Mouse (Mus musculus): ENCODE data around the gene Mknk2. TPM values are rescaled to one million over a fixed set of nuclear protein-coding genes. Genes with fewer than 3 reads are reported as not detected.

Mknk2 gene
- polyA plus RNA-seq, 1 experiment from 2014 or later: 83.6 TPM

- no peak; the same call in 1 of the 2 replicates for ATAC-seq (ENCODE audit: low FRiP score, low read depth)
- no peaks in the 10 kb centered on the region for H3K27me3 ChIP-seq
- WGBS: under 1% methylated on average over 77 of the region's 85 CpGs
- H3K9ac ChIP-seq (replicated peaks): peak within 1 kb of the TSS; percentile 86
- peak within 1 kb of the TSS; percentile 95 for H3K4me3 ChIP-seq
- H3K27ac ChIP-seq (replicated peaks): peak within 1 kb of the TSS; percentile 94
- H3K36me3 ChIP-seq: no peaks in the 10 kb centered on the region
- H3K9me3 ChIP-seq: no peaks in the 10 kb centered on the region
- H3K4me2 ChIP-seq (replicated peaks): peak within 1 kb of the TSS; percentile 98
- peaks cover 31% of the 10 kb centered on the region for H3K4me1 ChIP-seq
Observed at GRCm38 (mm10) chr10:80622661-80623456, 55.1 kb downstream of the Mknk2 start, which contains the start of gene Csnk1g2. TSS of gene Csnk1g2 (plus strand) at chr10:80622838.

GRCm38 (mm10) chr10:80621940-80622660 is 55.8 kb downstream of the Mknk2 start:
- Histone ChIP-seq H3K9ac (replicated peaks) (peak overlapping the region; percentile 86), H3K36me3 (no peaks in the 10 kb centered on the region), H3K27me3 (no peaks in the 10 kb centered on the region), H3K4me1 (peaks cover 25% of the 10 kb centered on the region), H3K4me3 (peak overlapping the region; percentile 95), H3K4me2 (replicated peaks) (peak overlapping the region; percentile 98), H3K9me3 (no peaks in the 10 kb centered on the region), H3K27ac (replicated peaks) (peak overlapping the region; percentile 94)
- ATAC-seq (ENCODE audit: low FRiP score, low read depth): peak; percentile 96
- under 1% methylated on average over 64 of the region's 64 CpGs for WGBS

GRCm38 (mm10) chr10:80621690-80621939 is 56.3 kb downstream of the Mknk2 start:
- Histone ChIP-seq H3K27ac (replicated peaks) (peak overlapping the region; percentile 94), H3K9ac (replicated peaks) (peak overlapping the region; percentile 43), H3K4me2 (replicated peaks) (peak overlapping the region; percentile 60), H3K4me1 (peaks cover 25% of the 10 kb centered on the region), H3K27me3 (no peaks in the 10 kb centered on the region), H3K4me3 (peak overlapping the region; percentile 95), H3K36me3 (no peaks in the 10 kb centered on the region), H3K9me3 (no peaks in the 10 kb centered on the region)
- no peak for ATAC-seq (ENCODE audit: low FRiP score, low read depth)
- 4% methylated on average over 9 of the region's 9 CpGs for WGBS

- WGBS: 59% methylated on average over 16 of the region's 16 CpGs
- H3K4me2 ChIP-seq (replicated peaks): peak overlapping the region; percentile 60
- peak overlapping the region; percentile 94 for H3K27ac ChIP-seq (replicated peaks)
- peaks cover 25% of the 10 kb centered on the region for H3K4me1 ChIP-seq
- H3K27me3 ChIP-seq: no peaks in the 10 kb centered on the region
- no peak for ATAC-seq (ENCODE audit: low FRiP score, low read depth)
- H3K9me3 ChIP-seq: no peaks in the 10 kb centered on the region
- peak overlapping the region; percentile 95 for H3K4me3 ChIP-seq
- H3K9ac ChIP-seq (replicated peaks): peak overlapping the region; percentile 43
- H3K36me3 ChIP-seq: no peaks in the 10 kb centered on the region
Observed at GRCm38 (mm10) chr10:80620796-80621689, 56.9 kb downstream of the Mknk2 start.

GRCm38 (mm10) chr10:80620365-80620764 is 57.5 kb downstream of the Mknk2 start:
- H3K36me3 ChIP-seq: peaks cover 6% of the 10 kb centered on the region; the same call in 1 of the 2 replicates
- no peak for ATAC-seq (ENCODE audit: low FRiP score, low read depth)
- no peaks in the 10 kb centered on the region for H3K27me3 ChIP-seq
- 85% methylated on average over 9 of the region's 9 CpGs for WGBS
- no peak overlapping the region for H3K27ac ChIP-seq (replicated peaks)
- no peak overlapping the region for H3K9ac ChIP-seq (replicated peaks)
- no peaks in the 10 kb centered on the region for H3K9me3 ChIP-seq
- H3K4me2 ChIP-seq (replicated peaks): no peak overlapping the region
- H3K4me1 ChIP-seq: peaks cover 25% of the 10 kb centered on the region
- H3K4me3 ChIP-seq: no peak overlapping the region

GRCm38 (mm10) chr10:80619465-80620244 is 58.3 kb downstream of the Mknk2 start:
- Histone ChIP-seq H3K4me1 (peaks cover 22% of the 10 kb centered on the region), H3K4me2 (replicated peaks) (no peak overlapping the region), H3K36me3 (peaks cover 13% of the 10 kb centered on the region), H3K9ac (replicated peaks) (no peak overlapping the region), H3K4me3 (no peak overlapping the region), H3K27ac (replicated peaks) (no peak overlapping the region), H3K9me3 (no peaks in the 10 kb centered on the region), H3K27me3 (no peaks in the 10 kb centered on the region)
- ATAC-seq (ENCODE audit: low FRiP score, low read depth): no peak
- WGBS: 36% methylated on average over 8 of the region's 8 CpGs

- Histone ChIP-seq H3K36me3 (peaks cover 19% of the 10 kb centered on the region), H3K27me3 (no peaks in the 10 kb centered on the region), H3K27ac (replicated peaks) (no peak overlapping the region), H3K4me1 (peaks cover 7% of the 10 kb centered on the region), H3K9me3 (no peaks in the 10 kb centered on the region), H3K9ac (replicated peaks) (no peak overlapping the region), H3K4me2 (replicated peaks) (no peak overlapping the region), H3K4me3 (no peak overlapping the region)
- 78% methylated on average over 9 of the region's 9 CpGs for WGBS
- ATAC-seq (ENCODE audit: low FRiP score, low read depth): no peak
Observed at GRCm38 (mm10) chr10:80618181-80618580, 59.7 kb downstream of the Mknk2 start.

Other genes with a start within 250 kb of the Mknk2 start
- 185 and 191 TPM in 2 replicates for gene Tcf3, start 244.5 kb downstream of the Mknk2 start, polyA plus RNA-seq (2016; fragmentation: Nextera tagmentation; extraction: Ambion mirVana)
- gene Onecut3, start 183.3 kb downstream of the Mknk2 start, polyA plus RNA-seq (2016; fragmentation: Nextera tagmentation; extraction: Ambion mirVana): 2.8 and 3.2 TPM in 2 replicates
- 0.78 and 0.97 TPM in 2 replicates for gene Atp8b3, start 139.0 kb downstream of the Mknk2 start, polyA plus RNA-seq (2016; fragmentation: Nextera tagmentation; extraction: Ambion mirVana)
- 36.5 and 37.3 TPM in 2 replicates for gene Rexo1, start 116.6 kb downstream of the Mknk2 start, polyA plus RNA-seq (2016; fragmentation: Nextera tagmentation; extraction: Ambion mirVana)
- gene Klf16, start 100.8 kb downstream of the Mknk2 start, polyA plus RNA-seq (2016; fragmentation: Nextera tagmentation; extraction: Ambion mirVana): 6.1 and 6.2 TPM in 2 replicates
- gene Abhd17a, start 87.8 kb downstream of the Mknk2 start, polyA plus RNA-seq (2016; fragmentation: Nextera tagmentation; extraction: Ambion mirVana): 104 and 105 TPM in 2 replicates
- gene Scamp4, start 75.2 kb downstream of the Mknk2 start, polyA plus RNA-seq (2016; fragmentation: Nextera tagmentation; extraction: Ambion mirVana): 63.1 and 68.4 TPM in 2 replicates
- gene Adat3, start 75.2 kb downstream of the Mknk2 start, polyA plus RNA-seq (2016; fragmentation: Nextera tagmentation; extraction: Ambion mirVana): 7.8 and 8.7 TPM in 2 replicates
- 6.0 and 7.5 TPM in 2 replicates for gene Gm49322, start 72.1 kb downstream of the Mknk2 start, polyA plus RNA-seq (2016; fragmentation: Nextera tagmentation; extraction: Ambion mirVana)
- gene Csnk1g2, start 55.3 kb downstream of the Mknk2 start, polyA plus RNA-seq (2016; fragmentation: Nextera tagmentation; extraction: Ambion mirVana): 180 and 194 TPM in 2 replicates
- gene Btbd2, start 21.0 kb downstream of the Mknk2 start, polyA plus RNA-seq (2016; fragmentation: Nextera tagmentation; extraction: Ambion mirVana): 82.7 and 95.3 TPM in 2 replicates
- 60.4 and 67.0 TPM in 2 replicates for gene Mob3a, start 23.9 kb upstream of the Mknk2 start, polyA plus RNA-seq (2016; fragmentation: Nextera tagmentation; extraction: Ambion mirVana)
- gene Izumo4, start 24.1 kb upstream of the Mknk2 start, polyA plus RNA-seq (2016; fragmentation: Nextera tagmentation; extraction: Ambion mirVana): 24.9 and 29.9 TPM in 2 replicates
- 94.0 and 99.1 TPM in 2 replicates for gene Ap3d1, start 64.2 kb upstream of the Mknk2 start, polyA plus RNA-seq (2016; fragmentation: Nextera tagmentation; extraction: Ambion mirVana)
- 26.9 and 30.8 TPM in 2 replicates for gene Dot1l, start 77.1 kb upstream of the Mknk2 start, polyA plus RNA-seq (2016; fragmentation: Nextera tagmentation; extraction: Ambion mirVana)
- gene Sf3a2, start 120.1 kb upstream of the Mknk2 start, polyA plus RNA-seq (2016; fragmentation: Nextera tagmentation; extraction: Ambion mirVana): 68.5 and 70.8 TPM in 2 replicates
- gene Plekhj1, start 120.5 kb upstream of the Mknk2 start, polyA plus RNA-seq (2016; fragmentation: Nextera tagmentation; extraction: Ambion mirVana): 137 and 148 TPM in 2 replicates
- 0.10 TPM in 1 of 2 replicates, not detected in the other for gene Amh, start 127.1 kb upstream of the Mknk2 start, polyA plus RNA-seq (2016; fragmentation: Nextera tagmentation; extraction: Ambion mirVana)
- gene Jsrp1, start 135.4 kb upstream of the Mknk2 start, polyA plus RNA-seq (2016; fragmentation: Nextera tagmentation; extraction: Ambion mirVana): 0.38 and 0.50 TPM in 2 replicates
- 1,390 and 1,564 TPM in 2 replicates for gene Oaz1, start 148.5 kb upstream of the Mknk2 start, polyA plus RNA-seq (2016; fragmentation: Nextera tagmentation; extraction: Ambion mirVana)
- gene Lingo3, start 165.9 kb upstream of the Mknk2 start, polyA plus RNA-seq (2016; fragmentation: Nextera tagmentation; extraction: Ambion mirVana): 0.77 and 1.0 TPM in 2 replicates
- 250 and 263 TPM in 2 replicates for gene Lsm7, start 177.1 kb upstream of the Mknk2 start, polyA plus RNA-seq (2016; fragmentation: Nextera tagmentation; extraction: Ambion mirVana)
- 44.6 and 47.1 TPM in 2 replicates for gene Sppl2b, start 177.2 kb upstream of the Mknk2 start, polyA plus RNA-seq (2016; fragmentation: Nextera tagmentation; extraction: Ambion mirVana)
- 0.08 and 0.14 TPM in 2 replicates for gene Tmprss9, start 193.7 kb upstream of the Mknk2 start, polyA plus RNA-seq (2016; fragmentation: Nextera tagmentation; extraction: Ambion mirVana)
- gene Timm13, start 222.9 kb upstream of the Mknk2 start, polyA plus RNA-seq (2016; fragmentation: Nextera tagmentation; extraction: Ambion mirVana): 305 and 308 TPM in 2 replicates
- 61.7 and 62.0 TPM in 2 replicates for gene Lmnb2, start 240.1 kb upstream of the Mknk2 start, polyA plus RNA-seq (2016; fragmentation: Nextera tagmentation; extraction: Ambion mirVana)